Mouse (Mus musculus): Measurements from ENCODE around the gene Lypla2. TPM values are rescaled to one million over a fixed set of nuclear protein-coding genes. Genes with fewer than 3 reads are reported as not detected.

Gene Lypla2
- polyA plus RNA-seq, 1 experiment from 2014 or later, result 131 TPM

DNA sequence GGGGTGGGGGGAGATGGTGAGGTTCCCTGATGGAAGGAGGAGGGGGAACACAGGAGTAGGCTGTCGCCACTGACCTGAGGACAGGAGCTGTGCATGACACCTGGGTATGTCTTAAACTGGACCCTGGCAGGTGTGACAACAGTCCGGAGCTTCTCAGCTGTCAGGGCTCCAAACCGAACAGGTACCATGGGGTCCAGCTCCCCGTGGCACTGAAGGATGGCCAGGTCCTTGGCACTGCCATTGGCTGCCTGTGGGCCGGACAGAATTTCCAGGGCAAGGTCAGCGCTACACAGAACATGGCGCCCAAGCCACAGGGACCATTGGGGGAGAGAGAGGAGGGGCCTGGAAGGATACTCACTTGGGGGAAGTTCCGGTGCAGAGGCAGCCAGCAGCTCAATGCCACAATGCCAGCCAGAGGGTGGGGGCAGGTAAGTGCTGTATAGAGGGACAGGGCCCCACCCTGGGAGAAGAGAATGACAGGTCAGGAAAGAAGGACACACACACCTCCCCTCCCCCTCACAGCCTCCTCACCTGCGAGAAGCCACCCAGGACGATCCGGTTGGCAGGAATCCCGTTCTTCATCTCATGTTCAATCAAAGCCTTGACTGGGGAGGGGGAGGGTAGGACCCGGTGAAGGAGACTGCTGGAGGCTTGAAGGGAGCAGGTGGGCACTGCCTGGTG lies 3.2 kb downstream of the Lypla2 start:
- Histone ChIP-seq H3K4me1 (peaks cover 32% of the 10 kb centered on the region), H3K4me2 (no peak overlapping the region), H3K9me3 (replicated peaks) (no peaks in the 10 kb centered on the region), H3K27ac (no peak overlapping the region), H3K36me3 (peaks cover 51% of the 10 kb centered on the region), H3K4me3 (replicated peaks) (no peak overlapping the region), H3K27me3 (no peaks in the 10 kb centered on the region), H3K9ac (peak overlapping the region; percentile 26; the same call in 1 of the 2 replicates)
- no peak for ATAC-seq (replicated peaks; ENCODE audit: low FRiP score)
- 89% methylated on average over 13 of the region's 13 CpGs for WGBS

DNA sequence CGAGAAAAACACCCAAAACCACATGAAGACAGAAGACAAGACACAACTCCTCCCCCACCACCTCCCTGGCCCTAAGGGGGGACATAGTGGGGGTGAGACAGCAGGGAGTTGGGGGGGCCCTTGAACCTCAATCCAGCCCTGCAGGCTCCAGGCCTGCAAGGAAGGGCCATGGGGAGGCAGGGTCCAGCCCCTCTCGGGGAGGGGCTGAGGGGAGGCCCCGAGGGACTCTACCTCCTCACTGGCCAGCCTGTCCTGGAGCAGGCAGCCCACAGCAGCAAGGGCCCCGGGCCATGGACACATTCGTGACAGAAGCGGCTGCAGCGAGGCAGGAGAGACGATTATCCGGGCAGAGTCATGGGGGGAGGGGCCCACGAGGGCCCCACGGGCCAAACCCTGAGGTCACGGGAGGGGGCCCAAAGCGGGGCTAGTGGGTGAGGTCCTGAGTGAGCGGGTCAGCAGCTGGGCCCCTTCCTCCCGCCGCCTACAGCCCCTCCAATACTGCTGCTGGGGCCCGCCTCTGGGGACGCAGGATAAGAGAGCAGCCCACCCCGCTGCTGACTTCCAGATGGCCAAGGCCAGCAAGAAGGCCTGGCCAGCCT lies 4.1 kb downstream of the Lypla2 start:
- Histone ChIP-seq H3K4me3 (replicated peaks) (no peak overlapping the region), H3K27ac (0 out of 2 replicates have a peak overlapping the region, but pooled peaks have one; percentile 18), H3K36me3 (peaks cover 50% of the 10 kb centered on the region), H3K27me3 (no peaks in the 10 kb centered on the region), H3K4me1 (peaks cover 35% of the 10 kb centered on the region), H3K9ac (peak overlapping the region; percentile 26; the same call in 1 of the 2 replicates), H3K4me2 (no peak overlapping the region), H3K9me3 (replicated peaks) (no peaks in the 10 kb centered on the region)
- 56% methylated on average over 19 of the region's 19 CpGs for WGBS
- ATAC-seq (replicated peaks; ENCODE audit: low FRiP score), result no peak

DNA sequence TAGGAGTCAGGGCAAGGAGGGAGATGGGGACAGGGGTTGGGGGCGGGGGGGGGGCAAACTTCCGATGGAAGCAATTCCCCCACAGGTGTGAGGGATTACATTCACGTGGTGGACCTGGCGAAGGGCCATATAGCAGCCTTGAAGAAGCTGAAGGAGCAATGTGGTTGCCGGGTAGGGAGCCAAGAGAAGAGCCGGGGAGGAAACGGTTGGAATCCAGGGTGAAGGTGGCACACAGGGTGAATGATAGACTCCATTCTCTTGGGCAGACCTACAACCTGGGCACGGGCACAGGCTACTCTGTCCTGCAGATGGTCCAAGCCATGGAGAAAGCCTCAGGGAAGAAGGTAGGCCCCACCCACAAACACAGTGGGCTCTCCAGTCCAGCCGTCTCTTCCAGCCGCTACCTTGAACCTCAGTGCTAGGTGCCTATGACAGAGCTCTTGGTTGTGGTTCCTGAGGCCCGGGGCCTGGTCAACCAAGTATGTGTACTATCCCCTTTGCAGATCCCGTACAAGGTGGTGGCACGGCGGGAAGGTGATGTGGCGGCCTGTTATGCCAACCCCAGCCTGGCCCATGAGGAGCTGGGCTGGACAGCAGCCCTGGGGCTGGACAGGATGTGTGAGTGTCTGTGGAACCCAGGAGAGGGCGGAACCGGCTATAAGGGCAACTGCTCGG lies 5.2 kb downstream of the Lypla2 start:
- no peak overlapping the region for H3K4me2 ChIP-seq
- H3K9me3 ChIP-seq (replicated peaks), result no peaks in the 10 kb centered on the region
- no peak for ATAC-seq (replicated peaks; ENCODE audit: low FRiP score)
- H3K27ac ChIP-seq, result no peak overlapping the region
- H3K4me3 ChIP-seq (replicated peaks), result no peak overlapping the region
- H3K27me3 ChIP-seq, result no peaks in the 10 kb centered on the region
- WGBS, result 89% methylated on average over 18 of the region's 18 CpGs
- H3K36me3 ChIP-seq, result peaks cover 50% of the 10 kb centered on the region
- H3K4me1 ChIP-seq, result peaks cover 34% of the 10 kb centered on the region
- H3K9ac ChIP-seq, result no peak overlapping the region

DNA sequence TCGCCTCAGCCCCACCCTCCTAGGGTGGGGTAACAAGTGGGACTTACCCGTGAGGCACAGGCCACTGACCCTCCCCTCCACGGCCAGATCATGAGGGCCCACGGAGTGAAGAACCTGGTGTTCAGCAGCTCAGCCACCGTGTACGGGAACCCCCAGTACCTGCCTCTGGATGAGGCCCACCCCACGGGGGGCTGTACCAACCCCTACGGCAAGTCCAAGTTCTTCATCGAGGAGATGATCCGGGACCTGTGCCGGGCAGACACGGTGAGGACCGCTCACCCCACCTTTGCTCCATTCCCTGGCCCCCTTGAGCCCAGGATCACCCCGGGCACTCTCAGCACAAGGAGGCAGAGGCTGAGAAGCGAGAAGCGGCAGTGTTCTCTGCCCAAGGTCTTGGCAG lies 6.1 kb downstream of the Lypla2 start:
- Histone ChIP-seq H3K27ac (no peak overlapping the region), H3K36me3 (peaks cover 54% of the 10 kb centered on the region), H3K9ac (no peak overlapping the region), H3K4me2 (no peak overlapping the region), H3K4me1 (peaks cover 28% of the 10 kb centered on the region), H3K27me3 (no peaks in the 10 kb centered on the region), H3K9me3 (replicated peaks) (no peaks in the 10 kb centered on the region), H3K4me3 (replicated peaks) (no peak overlapping the region)
- 91% methylated on average over 16 of the region's 16 CpGs for WGBS
- ATAC-seq (replicated peaks; ENCODE audit: low FRiP score), result no peak

DNA sequence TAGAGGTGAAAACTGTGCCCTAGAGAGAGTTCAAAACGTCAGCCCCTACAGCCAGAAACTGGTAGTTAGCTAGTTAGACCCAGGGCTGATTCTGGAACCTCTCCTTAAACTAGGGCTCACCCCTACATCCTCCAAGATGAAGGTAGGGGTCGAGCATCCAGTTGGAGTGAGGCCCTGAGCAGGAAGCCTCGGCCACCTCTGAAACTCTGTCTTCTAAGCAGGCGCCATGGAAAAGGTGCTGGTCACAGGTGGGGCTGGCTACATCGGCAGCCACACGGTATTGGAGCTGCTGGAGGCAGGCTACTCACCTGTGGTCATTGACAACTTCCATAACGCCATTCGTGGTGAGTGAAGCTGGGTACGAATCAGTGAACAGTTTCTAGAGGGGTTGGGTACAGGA lies 7.3 kb downstream of the Lypla2 start:
- peak overlapping the region; percentile 86 for H3K4me3 ChIP-seq (replicated peaks)

DNA sequence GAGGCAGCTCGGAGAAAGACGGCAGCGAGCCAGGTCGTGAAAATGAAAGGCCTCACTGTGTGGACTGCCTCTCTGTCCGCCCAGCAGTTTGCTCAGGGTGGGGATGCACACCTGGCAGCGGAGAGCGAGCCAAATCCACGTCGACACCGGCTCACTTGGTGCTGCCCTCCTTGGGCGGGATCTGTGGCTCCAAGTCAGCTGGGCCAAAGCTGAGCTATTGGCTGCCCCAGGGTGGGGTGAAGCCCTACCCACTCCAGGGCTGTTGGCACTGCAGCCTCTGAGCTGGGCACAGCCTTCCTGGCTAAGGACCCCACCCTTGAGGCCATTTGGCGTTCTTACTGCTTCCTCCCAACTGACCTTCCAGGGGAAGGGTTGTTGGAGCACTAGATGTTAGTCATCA lies 8.0 kb downstream of the Lypla2 start:
- H3K36me3 ChIP-seq, result peaks cover 60% of the 10 kb centered on the region
- H3K9me3 ChIP-seq (replicated peaks), result no peaks in the 10 kb centered on the region
- no peaks in the 10 kb centered on the region for H3K27me3 ChIP-seq
- peak overlapping the region; percentile 96 for H3K4me2 ChIP-seq
- H3K9ac ChIP-seq, result peak overlapping the region; percentile 68
- H3K27ac ChIP-seq, result peak overlapping the region; percentile 82; the same call in 1 of the 2 replicates
- H3K4me3 ChIP-seq (replicated peaks), result peak overlapping the region; percentile 86
- 3% methylated on average over 12 of the region's 12 CpGs for WGBS
- peaks cover 22% of the 10 kb centered on the region for H3K4me1 ChIP-seq
- ATAC-seq (replicated peaks; ENCODE audit: low FRiP score), result 0 out of 2 replicates have a peak, but pooled peaks have one; percentile 7

More for the DNA sequence above, 7.3 kb downstream of the Lypla2 start:
- no peaks in the 10 kb centered on the region for H3K9me3 ChIP-seq (replicated peaks)
- H3K36me3 ChIP-seq, result peaks cover 60% of the 10 kb centered on the region
- H3K4me1 ChIP-seq, result peaks cover 22% of the 10 kb centered on the region
- H3K27me3 ChIP-seq, result no peaks in the 10 kb centered on the region
- H3K9ac ChIP-seq, result peak overlapping the region; percentile 68
- WGBS, result 78% methylated on average over 9 of the region's 9 CpGs
- no peak overlapping the region for H3K27ac ChIP-seq
- ATAC-seq (replicated peaks; ENCODE audit: low FRiP score), result no peak
- H3K4me2 ChIP-seq, result peak overlapping the region; percentile 96

DNA sequence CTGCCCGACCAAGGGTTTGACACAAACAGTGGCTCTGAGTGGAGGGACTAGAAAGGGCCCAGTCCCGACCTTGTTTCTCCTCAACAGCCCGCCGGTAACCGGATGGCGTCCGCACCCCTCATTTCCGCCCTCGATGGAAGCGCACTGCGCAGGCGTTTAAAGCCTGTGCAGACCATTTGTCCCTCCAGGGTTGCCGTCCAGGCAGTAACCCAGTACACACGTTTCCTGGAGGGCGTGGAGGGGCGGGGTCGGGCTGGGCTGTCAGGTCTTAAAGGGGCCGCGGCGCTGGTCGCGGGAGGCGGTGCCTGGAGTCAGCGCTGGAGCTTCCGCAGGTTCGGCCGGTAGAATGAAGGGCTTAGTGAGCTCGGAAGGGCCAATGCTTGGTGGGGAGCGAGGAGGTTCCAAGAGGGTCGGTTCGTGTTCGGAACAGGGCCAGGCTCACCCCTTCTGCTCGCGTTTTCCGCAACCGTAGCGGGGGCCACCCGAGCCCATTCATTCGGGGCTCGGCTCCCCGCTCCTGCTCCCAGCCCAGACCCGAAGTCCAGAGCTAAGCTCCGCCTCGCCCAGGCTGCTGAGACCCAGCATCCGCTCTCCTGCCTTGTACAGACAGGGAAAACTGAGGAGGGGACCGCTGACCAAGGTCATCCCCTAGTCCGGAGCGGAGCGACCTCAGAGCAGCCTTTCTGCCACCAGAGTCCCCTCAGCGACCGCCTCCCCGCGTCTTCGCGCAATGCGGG lies 8.8 kb downstream of the Lypla2 start, which contains the start of gene Gale:
Gene Gale (plus strand): TSS at position 271 of the 737 bp plus-strand sequence.
- under 1% methylated on average over 56 of the region's 56 CpGs for WGBS
- no peaks in the 10 kb centered on the region for H3K27me3 ChIP-seq
- peak within 1 kb of the TSS; percentile 80 for H3K9ac ChIP-seq
- peaks cover 22% of the 10 kb centered on the region for H3K4me1 ChIP-seq
- H3K4me2 ChIP-seq, result peak within 1 kb of the TSS; percentile 96
- H3K9me3 ChIP-seq (replicated peaks), result no peaks in the 10 kb centered on the region
- H3K27ac ChIP-seq, result peak within 1 kb of the TSS; percentile 93
- H3K36me3 ChIP-seq, result peaks cover 60% of the 10 kb centered on the region
- H3K4me3 ChIP-seq (replicated peaks), result peak within 1 kb of the TSS; percentile 86
- ATAC-seq (replicated peaks; ENCODE audit: low FRiP score), result peak; percentile 93

DNA sequence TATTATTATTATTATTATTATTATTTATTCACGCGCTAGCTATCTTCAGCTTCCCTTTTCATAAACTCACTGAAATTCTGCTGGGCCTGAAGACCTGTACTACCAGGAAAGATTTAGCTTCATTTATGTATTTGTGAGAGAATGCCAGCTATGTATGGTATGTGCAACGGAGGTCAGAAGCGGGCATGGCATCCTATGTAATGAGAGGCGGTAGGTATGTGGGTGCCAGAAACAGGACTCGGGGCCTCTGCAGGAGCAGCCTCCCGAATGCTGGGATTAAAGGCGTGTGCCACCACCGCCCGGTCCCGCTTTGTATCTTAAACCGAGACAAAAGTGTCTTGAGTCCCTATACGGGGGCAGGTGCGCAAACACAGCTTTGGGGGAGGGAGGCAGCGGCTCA lies 9.5 kb downstream of the Lypla2 start:
- WGBS, result 6% methylated on average over 15 of the region's 15 CpGs
- H3K27me3 ChIP-seq, result no peaks in the 10 kb centered on the region
- H3K4me1 ChIP-seq, result peaks cover 27% of the 10 kb centered on the region
- H3K9me3 ChIP-seq (replicated peaks), result no peaks in the 10 kb centered on the region
- peak overlapping the region; percentile 86 for H3K4me3 ChIP-seq (replicated peaks)
- H3K36me3 ChIP-seq, result peaks cover 60% of the 10 kb centered on the region
- peak overlapping the region; percentile 96 for H3K4me2 ChIP-seq
- 0 out of 2 replicates have a peak, but pooled peaks have one; percentile 1 for ATAC-seq (replicated peaks; ENCODE audit: low FRiP score)
- peak overlapping the region; percentile 93 for H3K27ac ChIP-seq
- peak overlapping the region; percentile 80 for H3K9ac ChIP-seq

DNA sequence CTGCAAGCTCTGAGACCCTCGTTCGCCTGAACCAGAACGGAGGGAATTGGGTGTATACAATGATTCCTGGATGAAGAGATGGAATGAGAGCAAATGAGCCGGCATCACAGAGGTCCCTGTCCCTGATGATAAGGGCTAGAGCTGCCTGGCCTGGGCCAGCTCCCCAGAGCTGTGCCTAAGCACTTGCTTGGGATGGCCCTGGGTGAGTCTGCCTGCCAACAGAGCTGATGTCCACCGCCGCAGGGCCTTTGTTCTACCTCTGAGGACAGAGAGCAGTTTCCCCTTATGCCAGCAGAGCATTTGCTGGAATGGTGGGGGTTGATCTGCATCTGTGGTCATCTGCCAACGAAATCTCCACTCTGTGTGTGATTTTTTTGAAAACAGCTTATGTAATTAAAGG lies 10.2 kb downstream of the Lypla2 start:
- peaks cover 60% of the 10 kb centered on the region for H3K36me3 ChIP-seq
- H3K4me2 ChIP-seq, result no peak overlapping the region
- H3K27me3 ChIP-seq, result no peaks in the 10 kb centered on the region
- 89% methylated on average over 7 of the region's 7 CpGs for WGBS
- H3K9me3 ChIP-seq (replicated peaks), result no peaks in the 10 kb centered on the region
- H3K4me1 ChIP-seq, result peaks cover 32% of the 10 kb centered on the region
- 0 out of 2 replicates have a peak overlapping the region, but pooled peaks have one; percentile 93 for H3K27ac ChIP-seq
- H3K4me3 ChIP-seq (replicated peaks), result no peak overlapping the region
- no peak for ATAC-seq (replicated peaks; ENCODE audit: low FRiP score)
- H3K9ac ChIP-seq, result no peak overlapping the region

DNA sequence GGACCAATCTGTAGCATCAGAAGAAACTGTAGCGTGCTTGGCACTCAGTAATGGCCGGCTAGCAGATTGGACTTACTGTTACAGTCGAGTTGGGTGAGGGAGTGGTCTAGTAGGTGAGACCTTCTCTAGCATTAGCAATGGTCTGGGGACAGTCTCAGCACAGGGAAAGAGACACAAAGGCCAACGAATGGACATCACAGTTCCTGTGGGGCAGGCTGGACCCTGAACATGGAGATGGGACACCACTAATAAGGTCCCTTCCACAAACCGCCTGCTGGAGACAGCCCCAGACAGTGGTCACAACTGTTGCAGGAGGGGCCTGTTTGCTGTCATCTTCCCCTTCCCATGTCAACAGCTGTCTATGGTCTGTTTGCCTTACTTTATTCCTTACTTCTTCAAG lies 10.7 kb downstream of the Lypla2 start:
- Histone ChIP-seq H3K4me3 (replicated peaks) (no peak overlapping the region), H3K27me3 (no peaks in the 10 kb centered on the region), H3K9me3 (replicated peaks) (no peaks in the 10 kb centered on the region), H3K36me3 (peaks cover 57% of the 10 kb centered on the region), H3K9ac (no peak overlapping the region), H3K27ac (no peak overlapping the region), H3K4me2 (no peak overlapping the region), H3K4me1 (peaks cover 32% of the 10 kb centered on the region)
- 94% methylated on average over 5 of the region's 5 CpGs for WGBS
- ATAC-seq (replicated peaks; ENCODE audit: low FRiP score), result no peak

DNA sequence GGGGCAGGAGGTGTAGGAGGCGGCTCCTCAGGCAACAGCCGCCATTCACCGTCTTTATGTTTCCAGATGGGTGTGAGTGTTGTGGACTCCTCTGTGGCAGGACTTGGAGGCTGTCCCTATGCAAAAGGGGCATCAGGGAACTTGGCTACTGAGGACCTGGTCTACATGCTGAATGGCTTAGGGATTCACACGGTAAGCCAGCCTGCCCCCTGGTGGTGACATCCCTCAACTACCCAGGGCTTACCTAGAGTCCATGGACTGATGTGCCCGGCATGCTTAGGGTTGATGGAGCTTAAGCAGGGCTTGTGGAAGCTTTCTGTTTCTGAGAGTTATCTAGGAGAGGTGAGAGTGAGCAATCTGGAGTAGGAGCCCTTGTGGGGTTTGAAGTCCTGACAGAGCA lies 11.7 kb downstream of the Lypla2 start:
- 21% methylated on average over 5 of the region's 5 CpGs for WGBS
- H3K27ac ChIP-seq, result no peak overlapping the region
- H3K36me3 ChIP-seq, result peaks cover 54% of the 10 kb centered on the region
- no peaks in the 10 kb centered on the region for H3K9me3 ChIP-seq (replicated peaks)
- H3K4me1 ChIP-seq, result peaks cover 32% of the 10 kb centered on the region
- H3K4me2 ChIP-seq, result no peak overlapping the region
- no peak for ATAC-seq (replicated peaks; ENCODE audit: low FRiP score)
- no peak overlapping the region for H3K9ac ChIP-seq
- H3K27me3 ChIP-seq, result no peaks in the 10 kb centered on the region
- H3K4me3 ChIP-seq (replicated peaks), result no peak overlapping the region
